Mouse (Mus musculus) C2C12 (cell line): ENCODE results near the gene Slc43a1.

Source experiments
- CTCF ChIP-seq: IDR thresholded peaks from one replicate; pipeline ENCODE4 v1.5.1; 2011; ENCODE audit not compliant: control insufficient read depth, insufficient read depth, insufficient read length
- FOSL1 ChIP-seq: IDR thresholded peaks from one replicate; pipeline ENCODE4 v1.8.0; 2011; ENCODE audit warnings: mild to moderate bottlenecking, low read length; ENCODE audit not compliant: poor library complexity, insufficient read depth, severe bottlenecking
- MAX ChIP-seq: IDR thresholded peaks from one replicate; pipeline ENCODE4 v1.6.1; 2011; ENCODE audit warnings: mild to moderate bottlenecking, control low read depth
- MYOG ChIP-seq: IDR thresholded peaks from one replicate; pipeline ENCODE4 v1.6.1; 2011; ENCODE audit not compliant: control insufficient read depth, insufficient read length; ENCODE audit errors: extremely low read depth
- USF1 ChIP-seq: IDR thresholded peaks from one replicate; pipeline ENCODE4 v1.6.1; 2011; ENCODE audit warnings: low read depth, mild to moderate bottlenecking, control low read depth, moderate library complexity

DNA sequence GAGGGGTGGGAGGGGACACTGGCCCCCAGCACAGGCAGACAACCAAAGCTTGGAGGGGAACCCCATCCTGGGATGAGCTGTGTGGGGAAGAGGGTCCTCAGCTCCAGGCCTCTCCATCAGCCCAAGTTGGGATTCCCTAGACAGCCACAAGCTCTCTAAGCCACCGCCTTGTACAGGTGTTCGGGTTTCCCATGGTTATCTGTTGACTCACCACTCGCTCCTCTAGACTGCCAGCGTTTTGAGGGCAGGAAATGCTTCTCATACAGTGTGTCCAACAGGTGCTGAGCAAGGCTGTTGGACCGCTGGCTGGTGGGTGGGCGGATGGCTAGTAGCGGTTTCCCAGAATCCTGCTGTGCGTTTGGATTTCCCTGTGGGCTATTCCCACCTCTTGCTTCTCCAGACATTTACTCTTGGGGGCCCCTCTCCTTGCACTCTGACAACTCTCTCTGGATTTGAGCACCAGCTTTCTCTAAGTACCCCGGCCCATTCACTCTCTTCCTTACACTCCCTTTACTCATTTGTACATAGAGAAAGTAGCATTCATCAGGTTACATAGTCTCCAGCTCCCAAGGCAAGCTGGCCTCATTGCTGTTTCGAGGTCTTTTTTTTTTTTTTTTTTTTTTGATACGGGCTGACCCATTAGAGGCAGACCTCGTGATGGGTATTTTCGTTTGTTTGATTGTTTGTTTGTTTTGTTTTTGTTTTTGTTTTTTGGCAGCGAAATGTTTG lies 50.8 kb downstream of the Slc43a1 start:
- TF ChIP-seq CTCF (no peak), MYOG (no peak), MAX (no peak), USF1 (no peak), FOSL1 (no peak)
